Mouse (Mus musculus) cerebellum, adult 11 months (tissue): ENCODE measurements at regions not wholly inside any gene's neighbourhood (a gene's known extent, or its start where the extent isn't known, plus 50 kb on each side); places are given as distances from the start of the nearest gene placed in this dataset.

Experiments used
- DNase-seq: peaks from one replicate; pipeline ENCODE4 v3.0.0; 2022

- DNase-seq: no peak
Observed at GRCm38 (mm10) chr6:148599473-148599872, 155.3 kb upstream of the Tmtc1 start.

- no peak for DNase-seq
Observed at GRCm38 (mm10) chr6:148598746-148599337, 154.7 kb upstream of the Tmtc1 start.

GRCm38 (mm10) chr6:148595009-148595770 lies 151.0 kb upstream of the Tmtc1 start:
- no peak for DNase-seq

GRCm38 (mm10) chr6:148588971-148589370 lies 144.8 kb upstream of the Tmtc1 start:
- DNase-seq: no peak

- no peak for DNase-seq
Observed at GRCm38 (mm10) chr6:148586439-148587321, 142.5 kb upstream of the Tmtc1 start.

GRCm38 (mm10) chr6:148584126-148584525 lies 139.9 kb upstream of the Tmtc1 start:
- no peak for DNase-seq

GRCm38 (mm10) chr6:148578281-148578680 lies 134.1 kb upstream of the Tmtc1 start:
- DNase-seq: no peak

GRCm38 (mm10) chr6:148577663-148578062 lies 133.5 kb upstream of the Tmtc1 start:
- no peak for DNase-seq

- DNase-seq: no peak
Observed at GRCm38 (mm10) chr6:148574742-148575453, 130.7 kb upstream of the Tmtc1 start.

GRCm38 (mm10) chr6:148572201-148572600 lies 128.0 kb upstream of the Tmtc1 start:
- DNase-seq: no peak

GRCm38 (mm10) chr6:148571651-148572050 lies 127.5 kb upstream of the Tmtc1 start:
- no peak for DNase-seq

GRCm38 (mm10) chr6:148564146-148564545 lies 120.0 kb upstream of the Tmtc1 start:
- DNase-seq: no peak

- DNase-seq: no peak
Observed at GRCm38 (mm10) chr6:148562206-148562708, 118.1 kb upstream of the Tmtc1 start.

- DNase-seq: no peak
Observed at GRCm38 (mm10) chr6:148556484-148556871, 112.3 kb upstream of the Tmtc1 start.

GRCm38 (mm10) chr6:148555651-148556483 lies 111.7 kb upstream of the Tmtc1 start:
- DNase-seq: no peak

- DNase-seq: no peak
Observed at GRCm38 (mm10) chr6:148554463-148554862, 110.3 kb upstream of the Tmtc1 start.

GRCm38 (mm10) chr6:148553616-148554015 lies 109.4 kb upstream of the Tmtc1 start:
- no peak for DNase-seq

GRCm38 (mm10) chr6:148551097-148551496 lies 106.9 kb upstream of the Tmtc1 start:
- no peak for DNase-seq

- DNase-seq: no peak
Observed at GRCm38 (mm10) chr6:148548138-148548778, 104.1 kb upstream of the Tmtc1 start.

GRCm38 (mm10) chr6:148543047-148543446 lies 98.9 kb upstream of the Tmtc1 start:
- DNase-seq: no peak

- DNase-seq: no peak
Observed at GRCm38 (mm10) chr6:148541981-148542380, 97.8 kb upstream of the Tmtc1 start.
